Mouse (Mus musculus) c-Kit-negative CD71-positive TER-119-positive erythroid progenitor cells, embryonic 14.5 days (primary cell): ENCODE measurements around the gene Ssna1.
"Not testable (repeated sequence)": the region's sequence is repeated elsewhere in the genome, so short reads cannot be mapped to it uniquely, and the experiment has no call there.

ENCODE experiments used
- DNase-seq: peaks from one replicate; pipeline ENCODE4 v3.0.0-alpha.2; 2013; ENCODE audit warnings: low read depth, low spot score

Gene Ssna1

GRCm38 (mm10) chr2:25262291-25262767 is 9.9 kb downstream of the Ssna1 start, which contains the start of gene Tprn:
Tprn (plus strand) TSS chr2:25262618.
- peak; percentile 91 for DNase-seq

DNA sequence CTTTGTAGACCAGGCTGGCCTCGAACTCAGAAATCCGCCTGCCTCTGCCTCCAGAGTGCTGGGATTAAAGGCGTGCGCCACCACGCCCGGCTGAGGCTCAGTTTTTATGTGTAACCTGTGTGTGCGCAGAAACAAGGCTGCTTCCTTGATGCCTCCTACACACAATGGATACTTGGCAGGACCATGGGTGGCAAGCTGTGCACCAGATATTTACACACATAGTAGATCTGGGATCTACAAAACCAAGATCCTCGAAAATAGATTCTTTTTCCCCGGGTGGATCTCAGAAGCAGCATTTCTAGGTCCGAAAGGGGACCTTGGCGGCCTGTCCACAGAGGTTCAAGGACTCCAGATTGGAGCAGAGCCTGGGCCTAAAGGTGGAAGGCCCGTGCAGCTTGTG is 10.4 kb downstream of the Ssna1 start:
- DNase-seq = no peak

- DNase-seq = no peak
Observed at GRCm38 (mm10) chr2:25258887-25259286, 13.4 kb downstream of the Ssna1 start.

GRCm38 (mm10) chr2:25257250-25257649 is 15.0 kb downstream of the Ssna1 start:
- DNase-seq = not testable (repeated sequence)

DNA sequence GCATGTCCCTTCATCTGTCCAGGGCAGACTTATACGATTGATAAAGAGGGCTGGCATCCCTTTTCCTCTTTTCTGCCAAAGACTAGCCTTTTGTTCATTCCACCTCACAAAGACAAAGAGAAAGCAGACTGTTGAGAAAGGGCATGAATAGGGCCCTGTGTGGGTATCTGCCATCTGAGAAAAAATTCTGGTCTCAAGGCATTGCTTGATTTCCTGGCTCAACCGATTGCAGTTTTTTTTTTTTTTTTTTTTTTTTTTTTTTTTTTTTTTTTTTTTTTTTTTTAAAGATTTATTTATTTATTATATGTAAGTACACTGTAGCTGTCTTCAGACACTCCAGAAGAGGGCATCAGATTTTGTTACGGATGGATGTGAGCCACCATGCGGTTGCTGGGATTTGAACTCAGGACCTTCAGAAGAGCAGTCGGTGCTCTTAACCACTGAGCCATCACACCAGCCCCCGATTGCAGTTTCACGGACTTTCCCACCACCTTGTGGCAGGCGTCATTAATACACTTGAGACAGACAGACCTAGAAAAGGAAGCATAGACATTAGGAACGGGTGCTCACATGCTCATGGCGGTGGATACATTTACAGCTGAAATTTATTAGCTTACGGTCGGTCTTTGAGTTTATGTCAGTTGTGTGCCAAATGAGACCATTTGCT is 15.7 kb downstream of the Ssna1 start:
- not testable (repeated sequence) for DNase-seq

GRCm38 (mm10) chr2:25255284-25255779 is 16.9 kb downstream of the Ssna1 start, which contains the start of gene Tmem203:
Tmem203 (plus strand) TSS chr2:25255439.
- peak; percentile 80 for DNase-seq

DNA sequence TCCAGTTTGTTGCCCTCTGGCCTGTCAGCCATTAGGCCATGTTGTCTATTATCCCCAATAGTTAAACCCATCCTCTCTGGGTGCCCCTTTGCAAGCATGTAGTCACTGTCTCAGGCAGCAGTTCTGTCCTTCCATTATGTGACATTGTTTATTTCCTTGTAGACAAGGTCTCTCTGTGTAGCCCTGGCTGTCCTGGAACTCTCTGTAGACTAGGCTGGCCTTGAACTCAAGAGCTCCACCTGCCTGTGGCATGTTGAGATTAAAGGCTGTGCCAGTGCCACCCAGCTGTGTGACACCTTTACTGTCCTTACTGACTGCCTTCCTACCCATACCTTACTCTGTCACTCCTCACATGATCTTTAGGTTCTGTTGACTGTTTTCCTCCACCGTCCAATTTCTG is 19.9 kb downstream of the Ssna1 start:
- DNase-seq = no peak

- DNase-seq = no peak
Observed at GRCm38 (mm10) chr2:25246183-25247072, 25.8 kb downstream of the Ssna1 start, which contains the start of gene AL732309.1. AL732309.1 (minus strand) TSS chr2:25246863.

DNA sequence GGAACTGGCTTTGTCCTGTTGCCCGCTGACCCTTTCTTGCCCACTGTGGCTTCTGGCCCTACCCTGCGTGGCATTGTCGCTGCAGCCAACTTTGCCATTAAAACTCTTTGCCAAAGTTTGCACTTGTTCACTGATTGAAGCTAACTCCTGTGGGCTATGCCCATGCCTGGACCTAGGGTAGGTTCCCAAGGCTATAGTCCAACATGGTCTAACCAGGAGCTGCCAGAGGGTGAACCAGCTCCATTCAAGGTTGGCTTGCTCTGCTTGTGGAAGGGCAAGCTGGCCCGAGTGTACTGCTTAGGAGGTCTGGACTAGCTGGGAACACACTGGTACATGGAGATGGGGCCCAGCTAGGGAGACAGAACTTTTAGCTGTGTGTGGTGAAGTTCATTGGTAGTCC is 28.1 kb downstream of the Ssna1 start:
- no peak for DNase-seq

- DNase-seq = no peak
Observed at GRCm38 (mm10) chr2:25243342-25243741, 28.9 kb downstream of the Ssna1 start.

GRCm38 (mm10) chr2:25242101-25242506 is 30.1 kb downstream of the Ssna1 start, which contains the start of the genes Rnf208 and Cysrt1:
Rnf208 (plus strand) TSS chr2:25242255.
Cysrt1 (minus strand) TSS chr2:25242452.
- no peak for DNase-seq

DNA sequence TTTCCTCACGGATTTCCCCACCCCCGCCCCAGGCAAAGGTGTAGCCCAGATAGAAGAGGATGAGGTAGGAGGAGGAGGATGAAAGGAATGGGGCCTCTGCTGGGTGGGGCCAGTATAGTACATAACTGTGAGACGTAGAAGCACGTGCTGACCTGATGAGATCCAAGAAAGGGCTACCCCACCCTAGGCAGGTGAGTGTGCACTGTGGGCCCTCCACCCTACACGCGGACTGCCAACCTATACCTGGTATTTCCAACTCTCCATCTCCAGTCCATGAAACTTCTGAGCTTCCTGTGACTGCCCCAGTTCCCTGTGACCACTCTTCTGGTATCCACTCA is 30.8 kb downstream of the Ssna1 start:
- DNase-seq = no peak

GRCm38 (mm10) chr2:25240723-25241437 is 31.4 kb downstream of the Ssna1 start:
- no peak for DNase-seq

- no peak for DNase-seq
Observed at GRCm38 (mm10) chr2:25240310-25240709, 31.9 kb downstream of the Ssna1 start.

- DNase-seq = no peak
Observed at GRCm38 (mm10) chr2:25239766-25240165, 32.5 kb downstream of the Ssna1 start.

GRCm38 (mm10) chr2:25238106-25238505 is 34.1 kb downstream of the Ssna1 start:
- no peak for DNase-seq

GRCm38 (mm10) chr2:25237522-25237921 is 34.7 kb downstream of the Ssna1 start:
- no peak for DNase-seq

- no peak for DNase-seq
Observed at GRCm38 (mm10) chr2:25236614-25237013, 35.6 kb downstream of the Ssna1 start, which contains the start of gene Rnf224. Rnf224 (minus strand) TSS chr2:25236787.

DNA sequence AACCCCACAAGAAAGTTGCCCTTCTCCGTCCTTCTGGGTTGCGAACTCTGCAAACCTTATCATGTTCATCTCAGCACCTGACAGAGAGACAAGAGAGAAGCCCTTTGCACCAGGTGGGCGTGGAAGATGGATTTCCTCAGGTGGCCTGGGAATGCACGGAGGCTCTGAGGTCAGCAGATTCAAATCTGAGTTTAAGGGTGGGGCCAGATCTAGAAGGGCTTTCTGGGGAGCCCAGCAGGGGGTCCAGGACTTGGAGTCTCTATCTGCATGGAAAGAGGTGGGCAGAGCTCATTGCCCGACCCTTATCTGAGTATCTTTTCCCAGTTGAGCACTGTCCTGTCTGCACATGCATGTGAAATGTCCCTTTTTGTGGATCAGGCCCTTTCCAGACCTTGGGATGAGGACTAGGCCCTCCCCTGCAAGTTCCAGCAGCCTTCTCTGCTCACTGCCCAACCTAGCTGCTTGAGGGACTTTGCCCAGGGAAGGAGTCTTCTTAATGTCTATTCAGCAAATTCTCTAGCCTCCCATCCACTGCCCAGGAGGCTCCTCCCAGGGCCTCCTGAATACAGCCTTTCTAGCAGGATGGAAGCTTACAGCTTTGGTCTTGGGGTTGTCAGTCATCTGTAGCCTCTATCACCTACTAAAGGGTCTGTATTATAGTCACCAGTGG is 37.6 kb downstream of the Ssna1 start:
- no peak for DNase-seq

DNA sequence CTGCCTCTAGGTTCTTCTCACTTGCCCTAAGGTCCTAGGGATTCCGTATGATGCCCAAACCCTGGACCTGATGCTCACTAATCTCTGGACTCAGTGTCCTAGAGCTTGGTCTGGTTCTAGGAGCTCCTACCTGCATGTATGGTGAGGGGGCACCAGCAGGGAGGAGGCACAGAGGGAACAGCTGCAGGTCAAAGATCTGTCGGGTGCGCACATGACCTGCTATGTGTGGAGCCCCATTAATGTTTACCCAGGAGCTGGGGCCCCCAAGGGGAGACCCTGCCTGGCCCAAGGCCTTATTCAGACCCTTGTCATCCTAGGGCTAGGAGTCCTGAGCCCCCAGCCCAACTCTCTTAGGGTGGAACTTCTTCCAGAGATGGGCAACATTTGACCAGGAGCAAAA is 38.2 kb downstream of the Ssna1 start, which contains the start of gene Slc34a3:
Slc34a3 (minus strand) TSS at position 315 of the 400 bp plus-strand sequence.
- DNase-seq = no peak

GRCm38 (mm10) chr2:25233421-25233820 is 38.8 kb downstream of the Ssna1 start:
- no peak for DNase-seq
